Mouse (Mus musculus) midbrain, embryonic 11.5 days (tissue): ENCODE results near the gene Camk1d. TPM values are rescaled to one million over a fixed set of nuclear protein-coding genes. Genes with fewer than 3 reads are reported as not detected.
"Not testable (repeated sequence)": the region's sequence is repeated elsewhere in the genome, so short reads cannot be mapped to it uniquely, and the experiment has no call there.

Experiments
- ATAC-seq: fragments of 200-750 bp; cut with Nextera tagmentation; 2 replicates; pipeline ENCODE4 v1.8.0; 2017; ENCODE audit warnings: moderate TSS enrichment, moderate library complexity; ENCODE audit not compliant: low FRiP score
- DNase-seq: peaks from one replicate; pipeline ENCODE4 v3.0.0; 2015; ENCODE audit warnings: low spot score; ENCODE audit errors: missing footprints
- H3K27ac ChIP-seq: fragments of 300-500 bp; sonication (generic); 2 replicates; pipeline ENCODE4 v1.5.1; 2014; ENCODE audit warnings: low read depth, low read length
- H3K27me3 ChIP-seq: fragments of 300-500 bp; sonication (generic); 2 replicates; pipeline ENCODE4 v1.6.1; 2014; ENCODE audit warnings: mild to moderate bottlenecking, low read length, moderate library complexity, mixed read lengths; ENCODE audit not compliant: control insufficient read depth, insufficient read depth
- H3K36me3 ChIP-seq: fragments of 300-500 bp; sonication (generic); 2 replicates; pipeline ENCODE4 v1.6.1; 2014; ENCODE audit warnings: mild to moderate bottlenecking, low read length, moderate library complexity, mixed read lengths; ENCODE audit not compliant: control insufficient read depth, insufficient read depth
- H3K4me1 ChIP-seq: fragments of 300-500 bp; sonication (generic); 2 replicates; pipeline ENCODE4 v1.6.1; 2014; ENCODE audit warnings: low read length; ENCODE audit not compliant: control insufficient read depth, insufficient read depth
- H3K4me2 ChIP-seq: fragments of 300-500 bp; sonication (generic); 2 replicates; pipeline ENCODE4 v1.6.1; 2014; ENCODE audit warnings: mild to moderate bottlenecking, moderate library complexity
- H3K4me3 ChIP-seq: fragments of 300-500 bp; sonication (generic); 2 replicates; pipeline ENCODE4 v1.5.1; 2014; ENCODE audit warnings: low read depth, low read length
- H3K9ac ChIP-seq: fragments of 300-500 bp; sonication (generic); 2 replicates; pipeline ENCODE4 v1.6.1; 2014; ENCODE audit warnings: low read length
- H3K9me3 ChIP-seq: fragments of 300-500 bp; sonication (generic); 2 replicates; pipeline ENCODE4 v1.6.1; 2016; ENCODE audit warnings: low read length; ENCODE audit not compliant: control insufficient read depth
- WGBS: fragments of 180-500 bp; shearing (Covaris S2); extraction: QIAGEN DNeasy Blood & Tissue Kit; methylation state at CpG from one replicate; pipeline ENCODE4 v1.1.7; 2014; 5-methylcytosine and 5-hydroxymethylcytosine counted together
- polyA plus RNA-seq: library from polyadenylated mRNA; unstranded; fragments of >200 nt; fragmentation: Nextera tagmentation; extraction: Ambion mirVana; gene quantifications from 2 replicates; pipeline ENCODE4 v1.2.1, GENCODE M21; 2014

Gene Camk1d
- polyA plus RNA-seq, 1 experiment from 2014 or later: 2.0 TPM

DNA sequence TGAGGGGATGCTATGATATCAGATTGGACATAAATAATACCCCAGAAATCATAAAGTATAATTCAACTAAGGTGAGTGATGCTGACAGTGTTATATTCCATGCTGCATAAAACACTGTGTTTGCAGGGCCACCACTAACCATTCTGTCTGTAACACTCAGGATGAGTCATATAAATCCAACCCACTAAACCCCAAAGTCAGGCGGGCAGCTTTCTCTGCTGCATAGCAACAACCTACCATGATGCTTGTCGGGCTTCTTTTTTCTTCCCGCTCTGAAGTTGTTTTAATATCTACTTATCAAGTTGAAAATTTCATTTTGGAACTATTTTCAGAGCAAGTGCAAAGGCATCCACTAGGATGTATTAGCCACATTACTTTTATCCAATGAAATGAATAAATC lies 161.1 kb downstream of the Camk1d start:
- ATAC-seq (no peak), DNase-seq (peak; percentile 26)
- Histone ChIP-seq H3K27me3 (no peaks in the 10 kb centered on the region), H3K4me2 (no peak overlapping the region), H3K9me3 (no peaks in the 10 kb centered on the region), H3K36me3 (no peaks in the 10 kb centered on the region), H3K4me1 (no peaks in the 10 kb centered on the region), H3K4me3 (no peak overlapping the region), H3K9ac (no peak overlapping the region), H3K27ac (no peak overlapping the region)
- 94% methylated on average over 3 of the region's 3 CpGs for WGBS

GRCm38 (mm10) chr2:5551758-5552255 lies 162.5 kb downstream of the Camk1d start:
- H3K9me3 ChIP-seq: no peaks in the 10 kb centered on the region
- H3K4me1 ChIP-seq: no peaks in the 10 kb centered on the region
- H3K4me2 ChIP-seq: no peak overlapping the region
- DNase-seq (no peak), ATAC-seq (no peak)
- WGBS: 88% methylated on average over 5 of the region's 5 CpGs
- no peak overlapping the region for H3K9ac ChIP-seq
- H3K27ac ChIP-seq: no peak overlapping the region
- H3K4me3 ChIP-seq: no peak overlapping the region
- H3K27me3 ChIP-seq: no peaks in the 10 kb centered on the region
- no peaks in the 10 kb centered on the region for H3K36me3 ChIP-seq

DNA sequence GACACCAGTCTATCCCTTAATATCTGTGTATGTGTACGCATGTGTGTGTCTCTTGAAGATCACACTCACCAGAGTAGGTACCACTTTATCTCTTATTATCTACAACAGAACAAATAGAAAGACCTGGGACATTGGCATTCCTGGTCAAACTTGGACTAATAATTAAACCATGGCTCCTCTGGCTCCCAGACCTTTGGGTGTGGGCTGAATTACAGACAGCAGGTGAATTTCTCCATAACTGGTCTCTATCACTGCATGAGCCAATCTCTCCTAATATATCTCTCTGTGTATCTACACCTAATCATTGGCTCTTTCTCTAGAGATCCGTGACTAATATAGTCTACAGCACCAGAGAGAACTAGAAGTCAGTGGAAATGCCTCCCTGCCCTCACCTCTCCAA lies 165.0 kb downstream of the Camk1d start:
- Histone ChIP-seq H3K4me2 (no peak overlapping the region), H3K27me3 (no peaks in the 10 kb centered on the region), H3K36me3 (no peaks in the 10 kb centered on the region), H3K9me3 (no peaks in the 10 kb centered on the region), H3K4me3 (no peak overlapping the region), H3K4me1 (no peaks in the 10 kb centered on the region), H3K27ac (no peak overlapping the region), H3K9ac (no peak overlapping the region)
- WGBS: 91% methylated on average over 2 of the region's 2 CpGs
- ATAC-seq (no peak), DNase-seq (no peak)

DNA sequence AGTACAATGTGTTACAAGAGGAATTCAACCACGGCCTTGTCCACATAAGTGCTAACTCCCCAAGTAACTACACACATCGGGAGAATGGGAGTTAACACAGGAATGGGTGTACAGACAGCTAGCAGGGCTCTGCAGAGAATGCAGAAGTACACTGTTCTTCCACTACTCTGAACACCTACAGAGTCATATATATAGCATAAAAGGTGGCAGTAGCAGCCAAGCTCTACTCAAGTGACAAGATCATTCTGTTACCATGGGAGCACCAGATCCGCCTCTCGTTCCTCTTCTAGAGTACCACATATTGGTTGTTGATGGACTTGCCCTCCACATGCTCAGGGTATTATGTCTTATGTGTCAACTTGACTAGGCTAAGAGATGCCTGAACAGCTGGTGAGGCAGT lies 165.4 kb downstream of the Camk1d start:
- Histone ChIP-seq H3K27ac (no peak overlapping the region), H3K4me2 (no peak overlapping the region), H3K27me3 (no peaks in the 10 kb centered on the region), H3K36me3 (no peaks in the 10 kb centered on the region), H3K9me3 (no peaks in the 10 kb centered on the region), H3K4me3 (no peak overlapping the region), H3K4me1 (no peaks in the 10 kb centered on the region), H3K9ac (no peak overlapping the region)
- ATAC-seq (no peak), DNase-seq (no peak)
- WGBS: 91% methylated on average over 4 of the region's 4 CpGs

- H3K27me3 ChIP-seq: no peaks in the 10 kb centered on the region
- no peaks in the 10 kb centered on the region for H3K9me3 ChIP-seq
- H3K4me2 ChIP-seq: no peak overlapping the region
- no peak overlapping the region for H3K4me3 ChIP-seq
- 80% methylated on average over 3 of the region's 3 CpGs for WGBS
- DNase-seq: no peak
- no peak overlapping the region for H3K9ac ChIP-seq
- no peak for ATAC-seq
- H3K4me1 ChIP-seq: no peaks in the 10 kb centered on the region
- no peak overlapping the region for H3K27ac ChIP-seq
- no peaks in the 10 kb centered on the region for H3K36me3 ChIP-seq
Measured at GRCm38 (mm10) chr2:5540870-5541269, 173.4 kb downstream of the Camk1d start.

- H3K36me3 ChIP-seq, ATAC-seq, H3K9me3 ChIP-seq, H3K4me3 ChIP-seq, H3K9ac ChIP-seq, H3K4me1 ChIP-seq, H3K4me2 ChIP-seq, DNase-seq, H3K27me3 ChIP-seq, H3K27ac ChIP-seq: not testable (repeated sequence)
- 72% methylated on average over 3 of the region's 3 CpGs for WGBS
Measured at GRCm38 (mm10) chr2:5539894-5540293, 174.4 kb downstream of the Camk1d start.

DNA sequence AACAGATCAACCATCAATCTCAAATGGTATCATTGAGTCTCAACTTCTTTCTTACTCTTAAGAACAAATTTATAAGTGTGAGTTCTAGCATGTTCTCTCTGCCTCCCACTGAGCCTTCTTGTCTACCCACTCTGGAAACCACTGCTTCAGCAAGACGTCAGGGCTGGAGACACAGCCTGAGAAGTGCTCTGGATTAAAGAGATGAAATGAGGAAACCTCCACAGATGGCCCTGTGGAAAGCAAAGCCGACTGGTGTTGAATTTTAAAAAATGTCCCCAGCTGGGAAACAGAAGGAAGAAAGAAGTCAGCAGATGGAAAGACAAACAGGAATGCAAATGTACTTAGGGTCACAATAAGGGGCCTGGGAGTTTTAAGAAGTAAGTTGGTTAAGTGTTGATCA lies 180.4 kb downstream of the Camk1d start:
- Histone ChIP-seq H3K4me2 (no peak overlapping the region), H3K27ac (no peak overlapping the region), H3K9ac (no peak overlapping the region), H3K9me3 (no peaks in the 10 kb centered on the region), H3K4me1 (no peaks in the 10 kb centered on the region), H3K36me3 (no peaks in the 10 kb centered on the region), H3K27me3 (no peaks in the 10 kb centered on the region), H3K4me3 (no peak overlapping the region)
- WGBS: 52% methylated on average over 2 of the region's 2 CpGs
- DNase-seq: no peak
- ATAC-seq: no peak

DNA sequence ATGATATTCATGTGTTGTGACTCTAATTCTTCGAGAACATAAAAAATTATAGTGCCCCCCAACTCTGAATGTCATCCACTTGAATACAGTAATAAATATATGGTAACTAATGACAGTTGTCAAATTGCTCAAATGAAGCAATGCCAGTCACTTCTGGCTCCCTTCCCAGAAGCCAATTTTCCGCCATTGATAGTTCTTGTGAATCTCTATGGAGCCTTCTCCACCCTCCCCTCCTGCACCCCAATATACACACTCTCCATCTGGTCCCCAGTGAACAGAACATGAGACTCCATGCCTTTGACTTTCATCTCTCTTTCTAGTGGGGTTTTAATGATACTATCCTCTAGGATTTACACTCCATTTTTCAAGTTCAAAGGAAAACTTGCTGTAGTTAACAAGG lies 184.3 kb downstream of the Camk1d start:
- Histone ChIP-seq H3K4me2 (no peak overlapping the region), H3K4me3 (no peak overlapping the region), H3K9ac (no peak overlapping the region), H3K36me3 (no peaks in the 10 kb centered on the region), H3K4me1 (no peaks in the 10 kb centered on the region), H3K27me3 (no peaks in the 10 kb centered on the region), H3K27ac (no peak overlapping the region), H3K9me3 (no peaks in the 10 kb centered on the region)
- ATAC-seq (no peak), DNase-seq (no peak)
- WGBS: 80% methylated on average over 2 of the region's 2 CpGs

- Histone ChIP-seq H3K36me3 (no peaks in the 10 kb centered on the region), H3K4me1 (no peaks in the 10 kb centered on the region), H3K4me2 (no peak overlapping the region), H3K27me3 (no peaks in the 10 kb centered on the region), H3K9ac (no peak overlapping the region), H3K9me3 (no peaks in the 10 kb centered on the region), H3K27ac (no peak overlapping the region), H3K4me3 (no peak overlapping the region)
- ATAC-seq (no peak), DNase-seq (no peak)
- 61% methylated on average over 8 of the region's 8 CpGs for WGBS
Measured at GRCm38 (mm10) chr2:5519221-5519669, 195.1 kb downstream of the Camk1d start.

- no peak overlapping the region for H3K4me2 ChIP-seq
- 76% methylated on average over 2 of the region's 2 CpGs for WGBS
- no peak for DNase-seq
Measured at GRCm38 (mm10) chr2:5515106-5515505, 199.2 kb downstream of the Camk1d start.

More at GRCm38 (mm10) chr2:5515106-5515505, 199.2 kb downstream of the Camk1d start:
- Histone ChIP-seq H3K4me1 (no peaks in the 10 kb centered on the region), H3K27me3 (no peaks in the 10 kb centered on the region), H3K27ac (no peak overlapping the region), H3K36me3 (no peaks in the 10 kb centered on the region), H3K4me3 (no peak overlapping the region), H3K9me3 (no peaks in the 10 kb centered on the region), H3K9ac (no peak overlapping the region)
- ATAC-seq: no peak
